Mouse (Mus musculus): ENCODE measurements around the gene Mcoln3. TPM values are rescaled to one million over a fixed set of nuclear protein-coding genes. Genes with fewer than 3 reads are reported as not detected.

Gene Mcoln3
- polyA plus RNA-seq, 1 experiment from 2014 or later, result 4.4 TPM

DNA sequence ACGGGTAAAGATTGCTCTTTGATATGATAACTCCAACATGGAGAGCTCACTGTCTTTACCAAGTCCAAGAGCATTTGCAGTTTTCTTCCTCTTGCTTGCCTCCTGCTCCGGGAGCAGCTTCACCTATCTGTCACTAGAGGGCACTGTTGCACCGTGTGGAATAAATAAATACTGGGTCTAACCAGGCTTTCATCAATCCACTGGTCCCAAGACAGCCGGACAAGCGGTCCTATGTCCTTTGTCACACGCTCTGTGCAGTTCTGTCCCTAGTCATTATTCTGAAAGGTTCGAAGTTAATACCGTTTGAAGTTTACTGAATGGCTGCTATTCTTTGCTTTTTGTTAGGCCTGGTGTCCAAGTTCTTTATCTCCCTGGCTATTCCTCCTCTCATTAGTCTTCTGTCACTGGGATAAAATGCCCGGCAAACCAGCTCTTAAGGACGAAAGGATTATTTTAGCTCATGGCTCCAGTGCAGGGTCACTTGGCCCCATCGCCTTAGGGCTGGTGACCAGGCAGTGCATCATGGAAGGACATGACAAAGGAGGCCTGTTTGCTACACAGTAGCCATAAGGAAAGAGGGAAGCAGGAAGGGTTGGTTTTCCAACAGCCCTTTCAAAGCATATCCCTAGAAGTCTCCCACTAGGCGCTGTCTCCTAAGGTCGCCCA is 67.9 kb downstream of the Mcoln3 start:
- Histone ChIP-seq H3K36me3 (no peaks in the 10 kb centered on the region), H3K9me3 (replicated peaks) (no peaks in the 10 kb centered on the region), H3K4me2 (replicated peaks) (peak overlapping the region; percentile 21; the same call in 1 of the 2 replicates), H3K4me1 (no peaks in the 10 kb centered on the region; the same call in 1 of the 2 replicates), H3K27me3 (peaks cover 61% of the 10 kb centered on the region), H3K9ac (no peak overlapping the region), H3K4me3 (no peak overlapping the region), H3K27ac (0 out of 2 replicates have a peak overlapping the region, but pooled peaks have one; percentile 4)
- 20% methylated on average over 13 of the region's 13 CpGs for WGBS
- ATAC-seq (ENCODE audit: low FRiP score), result peak; percentile 76

GRCm38 (mm10) chr3:146186033-146186432 is 68.8 kb downstream of the Mcoln3 start:
- H3K27me3 ChIP-seq, result peaks cover 61% of the 10 kb centered on the region
- WGBS, result 76% methylated on average over 10 of the region's 10 CpGs
- no peaks in the 10 kb centered on the region; the same call in 1 of the 2 replicates for H3K4me1 ChIP-seq
- no peak overlapping the region for H3K4me2 ChIP-seq (replicated peaks)
- ATAC-seq (ENCODE audit: low FRiP score), result no peak
- H3K27ac ChIP-seq, result no peak overlapping the region
- no peaks in the 10 kb centered on the region for H3K9me3 ChIP-seq (replicated peaks)
- H3K9ac ChIP-seq, result no peak overlapping the region
- H3K36me3 ChIP-seq, result no peaks in the 10 kb centered on the region
- H3K4me3 ChIP-seq, result no peak overlapping the region

DNA sequence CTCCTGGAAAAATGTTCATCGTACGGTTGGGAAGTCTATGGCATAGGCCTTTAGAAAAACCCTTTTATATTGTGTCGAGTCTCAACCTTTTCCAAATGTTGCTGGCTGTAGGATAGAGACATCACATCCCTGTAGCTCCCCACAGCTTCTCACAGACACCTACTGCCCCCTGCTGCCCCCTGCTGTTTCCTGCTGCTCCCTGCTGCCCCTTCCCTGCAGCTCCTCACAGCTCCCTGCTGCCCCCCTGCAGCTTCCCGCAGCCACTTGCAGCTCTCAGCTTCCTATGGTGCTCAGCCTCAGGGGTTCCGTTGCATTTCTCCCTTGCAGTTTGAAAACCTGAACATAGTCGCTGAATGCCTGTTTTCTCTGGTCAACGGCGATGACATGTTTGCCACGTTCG is 72.7 kb downstream of the Mcoln3 start:
- no peak for ATAC-seq (ENCODE audit: low FRiP score)
- Histone ChIP-seq H3K4me1 (no peaks in the 10 kb centered on the region; the same call in 1 of the 2 replicates), H3K9me3 (replicated peaks) (no peaks in the 10 kb centered on the region), H3K27me3 (peaks cover 34% of the 10 kb centered on the region), H3K36me3 (no peaks in the 10 kb centered on the region), H3K4me3 (no peak overlapping the region), H3K27ac (no peak overlapping the region), H3K9ac (no peak overlapping the region), H3K4me2 (replicated peaks) (no peak overlapping the region)
- WGBS, result 64% methylated on average over 10 of the region's 10 CpGs

Other genes starting within 250 kb of the Mcoln3 start
- gene Bcl10, start 194.6 kb upstream of the Mcoln3 start, polyA plus RNA-seq (2016; fragmentation: Nextera tagmentation; extraction: Ambion mirVana), result 52.0 and 52.5 TPM in 2 replicates
- gene 2410004B18Rik, start 179.4 kb upstream of the Mcoln3 start, polyA plus RNA-seq (2016; fragmentation: Nextera tagmentation; extraction: Ambion mirVana), result 61.4 and 64.3 TPM in 2 replicates
- gene Syde2, start 129.6 kb upstream of the Mcoln3 start, polyA plus RNA-seq (2016; fragmentation: Nextera tagmentation; extraction: Ambion mirVana), result 1.4 and 2.0 TPM in 2 replicates
- 1.8 TPM in 2 replicates for gene Wdr63, start 9.3 kb upstream of the Mcoln3 start, polyA plus RNA-seq (2016; fragmentation: Nextera tagmentation; extraction: Ambion mirVana)
- gene Mcoln2, start 32.4 kb downstream of the Mcoln3 start, polyA plus RNA-seq (2016; fragmentation: Nextera tagmentation; extraction: Ambion mirVana), result 0.35 and 1.1 TPM in 2 replicates
- gene Lpar3, start 103.5 kb downstream of the Mcoln3 start, polyA plus RNA-seq (2016; fragmentation: Nextera tagmentation; extraction: Ambion mirVana), result 1.0 and 1.1 TPM in 2 replicates

All from hindbrain, embryonic 12.5 days (tissue).